Mouse (Mus musculus) neutrophil, adult 5-6 weeks (primary cell): ENCODE results near the gene U2af2. TPM values are rescaled to one million over a fixed set of nuclear protein-coding genes. Genes with fewer than 3 reads are reported as not detected.
A peak's percentile ranks its signal among the peaks of the same experiment; 100 is the strongest.

ENCODE experiments used
- ATAC-seq: fragments of 151-379, 151-347 bp; 2 replicates; pipeline ENCODE4 v1.8.0; 2017; ENCODE audit warnings: mild to moderate bottlenecking, moderate TSS enrichment; ENCODE audit not compliant: insufficient number of reproducible peaks, poor library complexity, low FRiP score, severe bottlenecking; ENCODE audit errors: extremely low read depth
- total RNA-seq: library from RNA; stranded (forward); fragments of 200-1000 nt; gene quantifications from 2 replicates; pipeline ENCODE4 v1.2.3, GENCODE M21; 2017

Gene U2af2
- total RNA-seq, 1 experiment from 2014 or later: 168 TPM

- no peak for ATAC-seq
Observed at GRCm38 (mm10) chr7:5035628-5036027, 26.3 kb upstream of the U2af2 start.

DNA sequence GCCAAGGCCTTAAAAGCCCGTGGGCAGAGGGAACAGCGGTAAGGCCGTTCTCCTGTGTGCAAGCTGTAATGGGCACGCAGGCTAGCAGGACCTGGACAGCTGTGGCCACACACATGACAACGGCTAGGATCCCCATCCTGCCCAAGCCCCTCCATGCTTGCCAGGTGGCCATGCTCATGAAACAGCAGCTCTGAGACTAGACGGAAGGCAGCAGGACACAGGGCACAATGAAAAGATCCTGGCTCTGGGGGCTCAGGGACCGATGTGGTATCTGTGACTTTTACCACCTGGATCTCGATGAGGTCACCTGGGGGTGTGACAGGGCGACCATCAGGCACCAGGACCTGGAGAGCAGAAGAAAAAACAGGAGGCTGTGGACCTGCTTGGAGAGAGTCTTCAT is 25.8 kb upstream of the U2af2 start:
- no peak for ATAC-seq

- no peak for ATAC-seq
Observed at GRCm38 (mm10) chr7:5037026-5037425, 24.9 kb upstream of the U2af2 start.

- no peak for ATAC-seq
Observed at GRCm38 (mm10) chr7:5037467-5037866, 24.5 kb upstream of the U2af2 start.

- peak; percentile 82 for ATAC-seq
Observed at GRCm38 (mm10) chr7:5038109-5038732, 23.7 kb upstream of the U2af2 start, which contains the start of gene Zfp784. TSS of gene Zfp784 (minus strand) at chr7:5038446.

DNA sequence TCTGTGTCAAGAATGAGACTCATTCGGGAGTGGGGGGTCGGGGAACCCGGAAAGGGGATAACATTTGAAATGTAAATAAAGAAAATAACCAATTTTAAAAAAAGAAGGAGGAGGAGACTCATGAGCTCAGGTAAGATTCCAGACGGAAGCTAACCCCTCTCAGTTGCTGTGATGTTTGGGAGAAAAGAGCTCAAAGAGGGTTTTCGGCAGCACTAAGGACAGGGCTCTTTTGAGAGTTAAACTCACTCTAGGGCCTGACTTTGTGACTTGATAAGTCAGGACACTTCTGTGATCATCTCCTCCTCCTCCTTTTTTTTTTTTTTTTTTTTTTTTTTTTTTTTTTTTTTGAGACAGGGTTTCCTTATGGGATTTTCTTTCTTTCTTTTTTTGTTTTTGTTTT is 23.0 kb upstream of the U2af2 start:
- ATAC-seq: no peak

DNA sequence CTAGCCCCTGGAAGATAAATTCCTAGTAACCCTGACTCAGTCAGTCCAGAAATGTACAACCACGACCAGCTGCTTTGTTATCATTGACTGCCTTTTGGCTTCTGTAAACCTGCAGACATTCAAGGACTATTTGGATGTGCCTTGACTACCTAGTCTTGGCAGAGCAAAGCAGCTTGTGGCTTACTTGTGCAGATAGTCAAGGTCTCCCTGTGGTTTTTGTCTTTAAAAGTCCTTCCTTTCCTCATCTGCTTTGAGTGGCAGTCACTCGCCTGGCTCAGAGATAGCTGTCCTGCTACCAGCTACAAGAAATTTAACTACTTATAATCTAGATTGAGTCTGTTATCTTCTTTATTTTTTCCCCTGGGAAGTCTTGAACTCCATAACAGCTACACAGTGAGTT is 17.0 kb upstream of the U2af2 start:
- ATAC-seq: no peak

DNA sequence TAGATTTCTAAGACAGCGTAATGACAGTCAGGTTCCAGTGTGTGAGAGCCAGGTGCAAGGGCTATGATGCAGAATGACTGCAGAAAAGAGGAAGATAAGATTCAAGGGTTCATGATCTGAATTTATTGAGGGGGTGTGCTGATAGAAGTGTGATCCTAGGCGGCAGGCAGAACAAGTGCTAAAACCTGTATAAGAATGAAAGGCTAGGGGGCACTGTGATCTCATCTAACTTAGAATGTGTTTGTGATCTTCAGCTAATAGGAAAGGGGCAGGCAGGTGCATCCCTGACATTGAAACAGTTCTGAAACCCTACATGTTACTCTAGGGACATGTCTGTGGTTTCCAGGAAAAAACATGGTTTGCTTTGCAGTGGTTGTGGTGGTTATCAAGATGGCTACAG is 15.8 kb upstream of the U2af2 start:
- peak; percentile 31; the same call in 1 of the 2 replicates for ATAC-seq

GRCm38 (mm10) chr7:5047313-5047712 is 14.6 kb upstream of the U2af2 start:
- peak; percentile 55 for ATAC-seq

DNA sequence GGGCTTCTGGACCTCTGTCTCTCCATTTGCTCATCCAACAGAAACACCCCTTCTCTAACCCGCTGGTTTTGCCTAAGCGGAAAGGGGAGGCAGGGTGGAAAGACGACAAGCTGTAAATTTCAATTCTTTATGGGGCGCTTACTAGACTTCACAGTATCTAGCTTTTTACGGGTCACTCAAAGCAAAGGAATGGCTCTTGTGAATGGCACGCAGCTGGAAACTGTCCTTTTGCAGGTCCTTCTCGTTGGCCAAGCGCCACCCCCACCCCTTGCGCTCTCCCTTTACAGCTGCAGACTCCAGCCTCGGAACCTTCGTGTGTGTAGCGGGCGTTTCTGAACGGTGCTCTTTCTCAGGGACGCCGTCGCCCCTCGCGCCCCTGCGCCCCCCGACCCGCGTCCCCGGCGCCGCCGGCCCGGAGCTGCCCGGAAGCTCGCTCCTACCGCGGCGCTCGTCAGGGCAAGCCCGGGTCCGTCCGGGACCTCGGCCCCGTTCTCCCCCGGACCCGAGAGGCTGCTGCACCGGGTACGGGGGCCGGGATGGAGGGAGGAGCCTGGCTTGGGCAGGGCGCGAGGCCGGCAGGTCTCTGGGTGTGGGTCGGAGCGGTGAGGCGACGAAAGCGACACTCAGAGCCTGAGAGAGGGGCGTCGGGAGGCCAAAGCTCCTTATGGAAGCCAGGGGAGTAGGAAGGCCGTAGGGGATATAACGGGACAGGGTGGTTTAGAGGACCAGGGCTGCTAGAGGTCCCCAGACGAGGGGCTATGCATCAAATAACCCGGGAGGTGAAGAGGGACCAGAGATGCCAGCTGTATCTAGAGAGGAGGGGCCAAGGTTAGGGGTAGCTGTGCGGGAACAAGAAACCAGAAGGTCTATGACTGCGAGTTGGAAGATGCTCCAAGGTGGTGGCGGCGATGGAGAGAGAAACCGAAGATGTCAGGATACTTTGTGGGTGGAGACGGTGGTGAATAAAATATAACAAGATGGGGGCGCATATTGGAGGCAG is 10.4 kb upstream of the U2af2 start, which contains the start of gene Zfp580:
TSS of gene Zfp580 (plus strand) at position 346 of the 1,000 bp plus-strand sequence.
- ATAC-seq: peak; percentile 20

DNA sequence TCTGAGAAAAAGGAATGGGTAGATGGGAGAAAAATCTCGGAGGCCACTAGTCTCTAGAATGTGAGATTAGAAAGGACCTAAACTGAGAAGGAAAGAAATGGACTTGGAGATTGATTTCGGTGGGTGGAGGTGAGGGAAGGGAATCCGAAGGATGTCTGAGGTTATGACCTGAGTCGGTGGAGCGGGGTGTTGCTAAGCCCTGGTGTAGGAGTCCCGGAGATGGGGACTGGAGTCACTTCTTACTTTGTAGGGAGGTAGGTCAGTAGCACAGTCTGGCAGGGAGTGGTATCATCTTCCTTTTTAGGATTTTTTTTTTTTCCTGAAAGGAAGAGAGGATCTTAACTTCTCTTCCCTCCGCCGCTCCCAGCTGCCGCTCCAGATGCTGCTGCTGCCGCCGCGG is 9.5 kb upstream of the U2af2 start:
- no peak for ATAC-seq

DNA sequence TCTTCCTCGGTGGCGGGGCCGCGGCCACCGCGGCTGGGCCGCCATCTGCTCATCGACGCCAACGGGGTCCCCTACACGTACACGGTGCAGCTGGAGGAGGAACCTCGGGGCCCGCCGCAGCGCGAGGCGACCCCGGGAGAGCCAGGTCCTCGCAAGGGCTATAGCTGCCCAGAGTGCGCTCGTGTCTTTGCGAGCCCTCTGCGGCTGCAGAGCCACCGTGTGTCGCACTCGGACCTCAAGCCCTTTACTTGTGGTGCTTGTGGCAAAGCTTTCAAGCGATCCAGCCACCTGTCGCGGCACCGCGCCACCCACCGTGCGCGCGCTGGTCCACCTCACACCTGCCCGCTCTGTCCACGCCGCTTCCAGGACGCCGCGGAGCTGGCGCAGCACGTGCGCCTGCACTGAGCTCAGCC is 9.0 kb upstream of the U2af2 start:
- no peak for ATAC-seq

DNA sequence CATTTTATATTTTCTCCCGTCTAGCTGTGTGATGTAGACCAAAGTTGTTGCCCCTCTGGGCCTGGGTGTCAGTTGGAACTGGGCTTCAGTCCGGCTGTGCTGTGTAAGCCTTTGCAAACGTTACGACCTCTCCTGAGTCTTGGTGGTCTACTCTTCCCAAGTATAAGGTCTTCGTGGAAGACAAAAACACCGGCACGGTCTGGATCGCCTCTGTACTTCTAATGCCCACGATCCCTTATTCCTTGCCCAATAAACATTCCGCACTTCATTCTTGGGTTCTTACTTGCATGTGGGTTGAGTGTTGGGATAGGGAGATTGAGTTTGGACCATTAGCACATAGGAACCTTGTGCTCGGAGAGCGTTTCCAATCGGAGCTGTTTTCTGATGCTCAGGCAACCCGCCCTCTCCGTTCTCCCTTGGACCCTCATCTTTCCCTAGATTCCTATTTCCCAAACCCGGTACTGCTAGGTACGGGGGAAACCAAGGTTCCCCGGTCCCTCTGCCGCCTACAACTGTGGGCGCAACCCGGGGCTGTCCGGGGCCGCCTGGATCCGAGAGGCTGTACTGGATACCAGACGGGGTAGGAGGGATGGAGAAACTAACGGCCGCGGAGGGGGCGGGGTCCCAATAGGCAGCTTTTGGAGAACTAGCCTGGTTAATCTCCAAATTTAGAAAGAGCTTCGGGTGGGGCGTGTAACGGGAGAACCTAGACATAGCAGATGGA is 8.3 kb upstream of the U2af2 start:
- ATAC-seq: no peak

DNA sequence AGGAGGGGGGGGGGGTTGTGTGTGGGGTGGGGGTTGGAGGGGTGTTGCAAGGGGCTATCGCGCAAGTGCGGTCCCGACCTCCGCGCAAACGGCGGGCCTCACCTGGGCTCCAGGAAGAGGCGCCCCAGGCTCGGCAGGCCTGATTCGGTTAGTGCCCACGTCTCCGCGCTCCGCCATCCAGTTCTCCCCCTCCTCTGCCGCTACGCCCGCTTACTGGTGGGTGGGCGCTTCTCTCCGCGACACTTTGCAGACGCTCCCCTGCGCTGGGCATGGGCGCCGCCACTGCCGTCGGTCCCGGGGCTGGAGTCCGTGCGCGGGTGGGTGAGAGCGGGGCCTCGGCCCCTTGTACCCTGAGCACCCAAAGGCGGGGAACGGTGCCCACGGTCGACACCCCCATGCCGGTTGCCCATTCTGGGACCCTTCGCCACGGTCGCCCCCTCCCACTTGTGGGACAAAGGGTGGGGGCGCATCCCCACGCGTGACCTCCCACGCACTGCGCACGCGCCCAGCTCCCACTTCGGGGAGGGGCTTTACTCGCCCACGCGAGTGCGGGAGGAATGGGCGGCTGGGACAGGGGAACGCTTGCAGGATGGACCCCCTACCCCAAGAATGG is 5.2 kb upstream of the U2af2 start:
- ATAC-seq: no peak

DNA sequence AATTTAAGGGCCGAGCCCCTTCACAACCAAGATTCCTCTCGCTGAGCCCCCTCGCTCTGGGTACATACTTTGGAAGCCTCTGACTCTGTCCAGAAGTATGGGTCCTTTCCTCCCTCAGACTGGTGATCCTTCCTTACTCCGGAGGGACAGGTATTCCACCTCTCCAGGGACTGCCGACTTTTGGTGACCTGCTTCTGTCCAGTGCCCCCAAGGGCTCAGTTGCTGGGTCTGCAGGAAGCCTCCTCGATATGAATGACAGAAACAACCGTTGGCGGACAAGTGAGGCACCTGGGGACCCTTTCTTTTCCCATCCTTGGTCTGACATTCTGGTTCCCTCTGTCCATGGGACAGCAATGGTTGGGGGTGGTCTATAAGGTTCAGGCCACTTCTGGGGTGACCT is 4.6 kb upstream of the U2af2 start:
- ATAC-seq: no peak

DNA sequence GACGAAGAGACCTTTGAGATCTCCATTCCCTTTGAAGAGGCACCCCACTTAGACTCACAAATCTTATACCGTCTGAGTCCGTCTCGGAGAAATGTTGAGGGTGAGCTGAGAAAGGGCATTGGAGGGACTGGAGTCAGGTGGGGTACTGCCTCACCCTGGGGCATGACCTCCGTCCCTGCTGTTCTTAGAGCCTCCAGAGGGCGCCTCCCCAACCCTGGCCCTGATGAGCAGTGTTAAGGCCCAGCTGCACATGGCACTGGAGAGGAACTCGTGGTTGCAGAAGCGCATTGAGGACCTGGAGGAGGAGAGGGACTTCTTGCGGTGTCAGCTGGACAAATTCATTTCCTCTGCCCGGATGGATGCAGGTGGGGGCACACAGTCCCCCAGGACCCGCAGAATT is 4.1 kb upstream of the U2af2 start:
- no peak for ATAC-seq

DNA sequence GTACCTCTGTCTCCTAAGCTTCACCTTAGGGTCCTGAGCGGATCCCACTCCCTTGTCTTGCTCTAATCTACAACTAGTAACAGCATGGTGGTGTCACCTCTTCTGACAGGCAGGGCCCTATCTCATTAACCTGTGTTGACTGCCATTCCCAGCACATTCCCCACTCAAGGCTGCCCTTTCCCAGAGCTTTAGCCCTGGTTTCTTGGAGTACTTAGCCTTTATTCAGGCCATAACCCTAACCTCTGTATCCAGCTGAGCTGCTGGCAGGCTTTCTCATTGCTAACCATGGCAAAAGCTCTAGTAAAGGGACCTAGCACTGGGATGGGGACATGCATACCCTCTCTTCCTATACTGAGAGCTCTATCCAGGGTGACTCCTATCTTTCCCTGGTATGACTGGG is 3.3 kb upstream of the U2af2 start:
- no peak for ATAC-seq

- no peak for ATAC-seq
Observed at GRCm38 (mm10) chr7:5059421-5059820, 2.5 kb upstream of the U2af2 start.

DNA sequence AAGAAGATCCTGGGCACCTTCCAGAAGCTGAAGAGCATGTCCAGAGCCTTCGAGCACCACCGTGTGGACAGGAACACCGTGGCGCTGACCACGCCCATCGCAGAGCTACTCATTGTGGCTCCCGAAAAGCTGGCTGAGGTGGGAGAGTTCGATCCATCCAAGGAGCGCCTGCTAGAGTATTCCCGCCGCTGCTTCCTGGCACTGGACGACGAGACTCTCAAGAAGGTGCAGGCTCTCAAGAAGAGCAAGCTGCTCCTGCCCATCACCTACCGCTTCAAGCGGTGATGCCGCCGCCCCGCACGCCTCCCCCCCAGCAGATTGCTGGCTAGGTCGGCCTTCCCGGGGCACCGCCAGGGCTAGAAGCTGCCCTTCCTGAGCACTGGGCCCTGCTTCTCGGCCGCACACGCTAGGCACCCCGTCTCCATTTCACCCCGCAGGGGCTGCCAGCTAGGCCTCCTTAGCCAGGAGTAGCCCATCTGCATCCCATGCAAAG is 1.7 kb upstream of the U2af2 start:
- peak; percentile 34; the same call in 1 of the 2 replicates for ATAC-seq
